Mouse (Mus musculus): Measurements from ENCODE around the gene Hivep3. TPM values are rescaled to one million over a fixed set of nuclear protein-coding genes. Genes with fewer than 3 reads are reported as not detected.

Hivep3 gene
- polyA plus RNA-seq, 1 experiment from 2014 or later: 2.0 TPM

- Histone ChIP-seq H3K27me3 (ENCODE audit: control insufficient read depth, insufficient read depth, low read length) (no peaks in the 10 kb centered on the region), H3K27ac (ENCODE audit: low read depth, low read length) (no peak overlapping the region), H3K4me3 (ENCODE audit: low read depth, low read length) (no peak overlapping the region), H3K4me2 (no peak overlapping the region), H3K9ac (ENCODE audit: low read length) (no peak overlapping the region), H3K9me3 (ENCODE audit: control insufficient read depth, low read length) (no peaks in the 10 kb centered on the region), H3K4me1 (ENCODE audit: control insufficient read depth, insufficient read depth, low read length) (peaks cover 16% of the 10 kb centered on the region), H3K36me3 (ENCODE audit: control insufficient read depth, insufficient read depth, low read length) (no peaks in the 10 kb centered on the region)
- DNase-seq (ENCODE audit: low spot score, missing footprints) (no peak), ATAC-seq (ENCODE audit: low FRiP score) (no peak)
- 74% methylated on average over 4 of the region's 4 CpGs for WGBS
Measured at GRCm38 (mm10) chr4:119934901-119935300, 201.3 kb downstream of the Hivep3 start.

DNA sequence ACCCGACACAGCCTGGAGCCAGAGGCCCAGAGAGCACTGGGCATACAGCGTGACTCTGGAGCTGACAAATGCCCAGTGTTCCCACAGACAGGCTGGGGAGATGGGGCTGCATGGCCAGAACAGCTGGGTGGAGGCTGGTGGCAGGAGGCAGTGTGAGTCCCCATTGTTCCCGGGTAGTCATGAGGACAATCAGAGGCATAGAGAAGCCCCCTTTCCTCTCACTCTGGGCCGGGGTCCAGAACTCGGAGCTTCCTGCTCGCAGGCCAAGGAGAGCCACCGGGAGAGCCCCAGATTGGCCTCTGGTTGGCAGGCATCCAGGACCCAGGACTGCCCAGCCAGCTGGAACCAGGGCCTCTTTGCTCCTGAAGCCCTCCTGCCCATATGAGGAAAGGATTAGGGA, 204.3 kb downstream of the Hivep3 start:
- no peak for DNase-seq (ENCODE audit: low spot score, missing footprints)
- Histone ChIP-seq H3K9ac (ENCODE audit: low read length) (no peak overlapping the region), H3K4me2 (no peak overlapping the region), H3K36me3 (ENCODE audit: control insufficient read depth, insufficient read depth, low read length) (no peaks in the 10 kb centered on the region), H3K4me3 (ENCODE audit: low read depth, low read length) (no peak overlapping the region), H3K27ac (ENCODE audit: low read depth, low read length) (no peak overlapping the region), H3K27me3 (ENCODE audit: control insufficient read depth, insufficient read depth, low read length) (no peaks in the 10 kb centered on the region), H3K9me3 (ENCODE audit: control insufficient read depth, low read length) (no peaks in the 10 kb centered on the region), H3K4me1 (ENCODE audit: control insufficient read depth, insufficient read depth, low read length) (no peaks in the 10 kb centered on the region)
- WGBS: 79% methylated on average over 7 of the region's 7 CpGs
- ATAC-seq (ENCODE audit: low FRiP score): no peak

- no peaks in the 10 kb centered on the region for H3K4me1 ChIP-seq (ENCODE audit: control insufficient read depth, insufficient read depth, low read length)
- no peaks in the 10 kb centered on the region for H3K27me3 ChIP-seq (ENCODE audit: control insufficient read depth, insufficient read depth, low read length)
- no peak overlapping the region for H3K9ac ChIP-seq (ENCODE audit: low read length)
- H3K36me3 ChIP-seq (ENCODE audit: control insufficient read depth, insufficient read depth, low read length): no peaks in the 10 kb centered on the region
- 85% methylated on average over 4 of the region's 4 CpGs for WGBS
- no peaks in the 10 kb centered on the region for H3K9me3 ChIP-seq (ENCODE audit: control insufficient read depth, low read length)
- H3K4me2 ChIP-seq: no peak overlapping the region
- DNase-seq (ENCODE audit: low spot score, missing footprints) (no peak), ATAC-seq (ENCODE audit: low FRiP score) (no peak)
- H3K4me3 ChIP-seq (ENCODE audit: low read depth, low read length): no peak overlapping the region
- H3K27ac ChIP-seq (ENCODE audit: low read depth, low read length): no peak overlapping the region
Measured at GRCm38 (mm10) chr4:119938518-119938917, 204.9 kb downstream of the Hivep3 start.

GRCm38 (mm10) chr4:119939786-119940185, 206.2 kb downstream of the Hivep3 start:
- Histone ChIP-seq H3K9me3 (ENCODE audit: control insufficient read depth, low read length) (no peaks in the 10 kb centered on the region; the same call in 1 of the 2 replicates), H3K27ac (ENCODE audit: low read depth, low read length) (no peak overlapping the region), H3K27me3 (ENCODE audit: control insufficient read depth, insufficient read depth, low read length) (no peaks in the 10 kb centered on the region), H3K9ac (ENCODE audit: low read length) (no peak overlapping the region), H3K4me3 (ENCODE audit: low read depth, low read length) (no peak overlapping the region), H3K4me1 (ENCODE audit: control insufficient read depth, insufficient read depth, low read length) (no peaks in the 10 kb centered on the region), H3K36me3 (ENCODE audit: control insufficient read depth, insufficient read depth, low read length) (no peaks in the 10 kb centered on the region), H3K4me2 (no peak overlapping the region)
- ATAC-seq (ENCODE audit: low FRiP score) (no peak), DNase-seq (ENCODE audit: low spot score, missing footprints) (no peak)
- 78% methylated on average over 6 of the region's 6 CpGs for WGBS

DNA sequence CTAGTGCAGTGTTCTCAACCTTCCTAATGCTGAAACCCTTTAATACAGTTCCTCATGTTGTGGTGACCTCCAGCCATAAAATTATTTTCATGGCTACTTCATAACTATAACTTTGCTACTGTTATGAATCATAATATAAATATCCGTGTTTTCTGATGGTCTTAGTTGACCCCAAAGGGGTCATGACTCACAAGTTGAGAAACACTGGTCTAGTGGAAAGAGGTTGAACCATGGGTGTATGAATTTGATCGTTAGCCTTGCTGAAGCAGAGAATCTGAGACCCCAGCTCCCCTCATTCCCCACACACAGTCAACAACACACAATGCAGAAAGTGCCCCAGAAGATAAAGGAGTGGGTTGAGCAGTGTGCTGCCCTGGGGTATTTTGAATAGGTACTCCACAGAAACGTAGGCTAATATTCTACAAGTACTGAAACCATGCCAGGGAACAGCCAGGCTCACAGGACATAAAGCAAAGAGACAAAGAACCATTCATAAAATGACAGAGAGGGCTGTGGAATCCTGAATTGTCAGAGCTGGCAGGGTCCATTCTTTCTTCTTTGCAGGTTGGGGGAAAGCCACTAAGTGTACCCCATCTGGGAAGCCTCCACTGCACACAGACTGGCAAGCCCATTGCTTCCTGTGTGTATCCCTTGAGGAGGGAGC, 212.8 kb downstream of the Hivep3 start:
- Histone ChIP-seq H3K4me2 (no peak overlapping the region), H3K9me3 (ENCODE audit: control insufficient read depth, low read length) (no peaks in the 10 kb centered on the region; the same call in 1 of the 2 replicates), H3K4me1 (ENCODE audit: control insufficient read depth, insufficient read depth, low read length) (no peaks in the 10 kb centered on the region), H3K4me3 (ENCODE audit: low read depth, low read length) (no peak overlapping the region), H3K27ac (ENCODE audit: low read depth, low read length) (no peak overlapping the region), H3K27me3 (ENCODE audit: control insufficient read depth, insufficient read depth, low read length) (no peaks in the 10 kb centered on the region), H3K9ac (ENCODE audit: low read length) (no peak overlapping the region), H3K36me3 (ENCODE audit: control insufficient read depth, insufficient read depth, low read length) (no peaks in the 10 kb centered on the region)
- DNase-seq (ENCODE audit: low spot score, missing footprints): peak; percentile 67
- ATAC-seq (ENCODE audit: low FRiP score): no peak
- WGBS: 71% methylated on average over 3 of the region's 3 CpGs

- no peaks in the 10 kb centered on the region for H3K36me3 ChIP-seq (ENCODE audit: control insufficient read depth, insufficient read depth, low read length)
- DNase-seq (ENCODE audit: low spot score, missing footprints): peak; percentile 51
- H3K9me3 ChIP-seq (ENCODE audit: control insufficient read depth, low read length): no peaks in the 10 kb centered on the region; the same call in 1 of the 2 replicates
- H3K27ac ChIP-seq (ENCODE audit: low read depth, low read length): no peak overlapping the region
- ATAC-seq (ENCODE audit: low FRiP score): no peak
- no peak overlapping the region for H3K4me2 ChIP-seq
- 81% methylated on average over 12 of the region's 12 CpGs for WGBS
- no peak overlapping the region for H3K9ac ChIP-seq (ENCODE audit: low read length)
- H3K27me3 ChIP-seq (ENCODE audit: control insufficient read depth, insufficient read depth, low read length): no peaks in the 10 kb centered on the region
- H3K4me3 ChIP-seq (ENCODE audit: low read depth, low read length): no peak overlapping the region
- no peaks in the 10 kb centered on the region for H3K4me1 ChIP-seq (ENCODE audit: control insufficient read depth, insufficient read depth, low read length)
Measured at GRCm38 (mm10) chr4:119947232-119948162, 213.9 kb downstream of the Hivep3 start.

DNA sequence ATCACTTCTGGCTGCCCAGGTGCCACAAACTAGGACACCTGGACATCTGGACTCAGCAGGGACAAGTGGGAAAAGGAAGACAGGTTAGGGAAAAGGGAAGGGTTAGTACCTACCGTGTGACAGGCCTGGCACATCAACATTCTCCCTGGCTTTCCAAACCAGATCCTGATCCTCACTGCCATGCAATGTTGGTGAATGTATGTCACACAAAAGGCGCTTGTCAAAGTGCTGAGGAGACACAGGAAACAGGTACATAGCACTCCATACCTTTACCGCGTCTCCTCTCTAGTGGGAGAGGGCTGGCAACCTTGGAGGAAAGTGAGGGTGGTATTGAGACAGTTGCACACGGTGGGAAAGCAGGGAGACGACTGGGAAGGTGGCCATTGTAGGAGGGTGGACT, 214.8 kb downstream of the Hivep3 start:
- no peaks in the 10 kb centered on the region; the same call in 1 of the 2 replicates for H3K9me3 ChIP-seq (ENCODE audit: control insufficient read depth, low read length)
- peak; percentile 57 for DNase-seq (ENCODE audit: low spot score, missing footprints)
- 86% methylated on average over 6 of the region's 6 CpGs for WGBS
- no peak for ATAC-seq (ENCODE audit: low FRiP score)
- H3K4me2 ChIP-seq: no peak overlapping the region
- H3K27ac ChIP-seq (ENCODE audit: low read depth, low read length): no peak overlapping the region
- no peak overlapping the region for H3K4me3 ChIP-seq (ENCODE audit: low read depth, low read length)
- no peaks in the 10 kb centered on the region for H3K36me3 ChIP-seq (ENCODE audit: control insufficient read depth, insufficient read depth, low read length)
- H3K27me3 ChIP-seq (ENCODE audit: control insufficient read depth, insufficient read depth, low read length): no peaks in the 10 kb centered on the region
- no peaks in the 10 kb centered on the region for H3K4me1 ChIP-seq (ENCODE audit: control insufficient read depth, insufficient read depth, low read length)
- no peak overlapping the region for H3K9ac ChIP-seq (ENCODE audit: low read length)

DNA sequence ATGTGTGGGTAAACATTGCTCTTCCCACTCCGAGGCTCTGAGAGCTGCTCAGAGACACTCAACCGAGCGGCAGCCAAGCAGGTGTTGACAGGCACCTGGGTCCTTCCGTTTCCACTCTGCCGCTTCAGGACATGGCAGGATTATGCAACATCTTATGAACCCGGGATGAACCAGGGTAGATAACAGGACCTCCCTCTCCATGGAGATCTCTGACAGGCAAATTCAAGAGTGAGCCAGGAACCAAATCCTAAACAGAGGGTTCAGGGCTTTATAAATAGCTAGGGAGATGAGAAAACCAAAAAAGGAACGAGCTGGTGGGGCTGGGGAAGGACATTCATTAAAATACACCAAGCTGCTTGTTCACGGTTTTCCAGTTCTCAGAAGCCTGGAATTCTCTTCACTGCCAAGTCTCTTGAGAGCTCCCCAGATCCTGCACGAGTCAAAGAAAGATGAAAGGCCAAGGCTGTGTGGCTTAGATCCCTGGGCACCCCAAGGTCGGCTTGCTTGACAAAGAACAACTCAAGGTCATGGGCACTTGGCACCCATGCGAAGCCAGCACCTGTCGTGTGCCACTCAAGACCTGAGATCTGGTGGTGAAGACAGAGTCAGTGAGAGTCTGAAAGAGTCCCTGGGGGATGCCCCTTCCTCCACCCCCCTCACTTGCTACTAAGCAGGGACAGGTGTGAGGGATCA, 215.5 kb downstream of the Hivep3 start:
- ATAC-seq (ENCODE audit: low FRiP score) (no peak), DNase-seq (ENCODE audit: low spot score, missing footprints) (peak; percentile 44)
- Histone ChIP-seq H3K9ac (ENCODE audit: low read length) (no peak overlapping the region), H3K4me2 (no peak overlapping the region), H3K9me3 (ENCODE audit: control insufficient read depth, low read length) (no peaks in the 10 kb centered on the region; the same call in 1 of the 2 replicates), H3K4me1 (ENCODE audit: control insufficient read depth, insufficient read depth, low read length) (no peaks in the 10 kb centered on the region), H3K27ac (ENCODE audit: low read depth, low read length) (no peak overlapping the region), H3K4me3 (ENCODE audit: low read depth, low read length) (no peak overlapping the region), H3K27me3 (ENCODE audit: control insufficient read depth, insufficient read depth, low read length) (no peaks in the 10 kb centered on the region), H3K36me3 (ENCODE audit: control insufficient read depth, insufficient read depth, low read length) (no peaks in the 10 kb centered on the region)
- 80% methylated on average over 12 of the region's 12 CpGs for WGBS
